Mouse (Mus musculus): Measurements from ENCODE around the gene Slc44a4.

DNA sequence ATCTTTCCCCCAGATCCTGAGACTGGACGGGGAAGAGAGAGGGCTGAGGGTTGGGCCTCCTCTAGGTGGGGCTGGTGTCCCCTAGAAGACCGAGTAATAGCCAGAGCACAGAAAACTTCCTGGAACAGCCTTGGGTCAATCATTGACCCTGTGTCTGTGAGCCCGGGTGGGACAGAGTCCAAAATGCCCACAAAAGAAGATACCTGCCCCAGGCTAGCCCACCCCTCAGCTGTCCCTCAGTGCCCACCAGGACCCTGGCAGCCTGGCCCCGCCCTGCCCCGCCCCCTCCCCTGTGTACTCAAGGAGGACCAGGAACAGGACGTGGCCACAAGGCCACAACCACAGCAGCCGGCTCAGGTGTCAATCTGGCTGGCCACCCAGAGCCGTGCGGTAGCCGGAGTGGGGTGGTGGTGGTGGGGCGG is 1.2 kb downstream of the Slc44a4 start:
- TF ChIP-seq CTCF (IDR thresholded peaks at IDR 0.05; ENCODE audit: control insufficient read depth, insufficient read depth, insufficient replicate concordance, low read depth, low read length) (no peak), POLR2A (IDR thresholded peaks at IDR 0.05; ENCODE audit: control insufficient read depth, low read depth, low read length) (no peak)
